Mouse (Mus musculus): Measurements from ENCODE around the gene Nxpe4. TPM values are rescaled to one million over a fixed set of nuclear protein-coding genes. Genes with fewer than 3 reads are reported as not detected.

Gene Nxpe4
- polyA plus RNA-seq, 1 experiment from 2014 or later = 9.0 TPM

- Histone ChIP-seq H3K27me3 (ENCODE audit: control insufficient read depth, insufficient read depth, low read depth, low read length) (no peaks in the 10 kb centered on the region), H3K9ac (ENCODE audit: low read depth, low read length) (no peak overlapping the region), H3K4me3 (ENCODE audit: low read depth, low read length) (no peak overlapping the region), H3K27ac (ENCODE audit: low read length) (no peak overlapping the region), H3K36me3 (ENCODE audit: control insufficient read depth, insufficient read depth, low read length) (no peaks in the 10 kb centered on the region), H3K9me3 (replicated peaks; ENCODE audit: control insufficient read depth, low read length, poor library complexity, severe bottlenecking) (no peaks in the 10 kb centered on the region), H3K4me1 (ENCODE audit: control insufficient read depth, insufficient read depth, low read length) (no peaks in the 10 kb centered on the region), H3K4me2 (ENCODE audit: low read length) (no peak overlapping the region)
- WGBS = 38% methylated on average over 5 of the region's 5 CpGs
- no peak for ATAC-seq
These were observed 286.0 kb downstream of the Nxpe4 start for GRCm38 (mm10) chr9:48447783-48448209.

Other genes starting within 250 kb of the Nxpe4 start
- gene Nxpe2, start 191.4 kb downstream of the Nxpe4 start, polyA plus RNA-seq (2015; fragmentation: Nextera tagmentation; extraction: Ambion mirVana) = 0.48 and 0.50 TPM in 2 replicates

Measured in midbrain, embryonic 16.5 days (tissue).